Mouse (Mus musculus): ENCODE measurements around the gene Asb16. TPM values are rescaled to one million over a fixed set of nuclear protein-coding genes. Genes with fewer than 3 reads are reported as not detected.

Asb16 gene
- total RNA-seq, 2 experiments from 2014 or later: 0.49 to 0.71 TPM

DNA sequence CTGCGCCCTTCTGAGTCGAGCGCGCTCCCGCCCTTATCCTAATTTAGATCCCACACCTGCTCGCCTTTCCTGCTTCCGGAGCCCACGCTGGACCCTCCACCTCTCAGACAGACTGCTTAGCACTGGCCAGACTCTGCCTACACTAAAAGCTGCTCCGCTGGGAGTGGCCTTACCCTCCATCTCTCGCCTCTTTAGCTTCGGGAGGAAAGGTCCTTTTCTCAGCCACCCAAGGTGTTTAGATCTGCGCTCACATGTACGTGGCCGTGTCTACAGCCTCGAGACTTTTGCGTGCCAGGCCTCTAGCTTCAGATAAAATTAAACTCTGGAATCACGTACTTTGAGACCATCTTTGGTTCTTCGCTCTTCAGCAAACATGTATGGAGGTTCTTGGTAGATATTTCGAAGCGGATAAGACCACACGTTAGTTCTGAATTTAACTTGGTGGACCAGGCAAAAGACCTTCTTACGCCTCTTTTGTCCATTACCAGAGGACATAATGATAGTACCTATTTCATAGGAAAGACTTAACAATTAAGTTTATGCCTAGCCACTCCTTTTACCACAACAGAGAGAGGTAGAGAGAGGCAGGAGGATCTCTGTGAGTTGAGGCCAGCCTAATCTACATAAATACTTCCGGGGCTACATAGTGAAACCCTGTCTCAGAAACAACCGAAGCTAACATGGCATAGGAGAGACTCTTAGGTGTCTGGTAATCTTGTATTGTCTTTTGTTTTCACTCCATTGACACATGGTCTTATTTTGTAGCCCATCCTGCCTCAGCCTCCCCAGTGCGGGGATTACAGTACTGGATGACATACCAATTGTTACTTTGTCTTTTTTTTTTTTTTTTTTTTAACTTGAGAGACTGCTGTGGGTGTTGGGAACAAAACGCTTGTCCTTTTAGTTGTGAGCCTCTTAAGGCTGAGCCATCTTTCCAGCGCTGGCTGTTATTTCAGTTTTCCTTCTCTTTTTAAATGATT is 29.3 kb downstream of the Asb16 start:
- intact Hi-C loops (cut with DNase I): no loop called here
- no peak for DNase-seq (ENCODE audit: extremely low spot score in 1 of 2, low spot score in 2 of 2)

DNA sequence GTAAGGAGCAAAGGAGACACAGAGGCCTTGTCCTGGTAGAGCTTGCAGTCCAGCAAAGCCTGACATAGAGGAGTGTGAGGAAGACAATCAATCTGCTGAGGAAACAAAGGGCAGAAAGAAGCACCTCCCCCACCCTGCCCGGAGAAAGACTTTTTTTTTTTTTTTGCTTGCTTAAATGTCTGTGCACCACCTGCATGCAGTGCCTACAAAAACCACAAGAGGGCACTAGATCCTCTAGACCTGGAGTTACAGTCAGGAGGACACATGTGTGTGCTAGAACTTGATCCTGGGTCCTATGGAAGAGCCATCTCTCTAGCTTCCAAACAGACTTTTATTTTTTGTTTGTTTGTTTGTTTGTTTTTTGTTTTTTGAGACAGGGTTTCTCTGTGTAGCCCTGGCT is 31.3 kb downstream of the Asb16 start:
- peak in 1 of 2 experiments; percentile 68 for DNase-seq (ENCODE audit: extremely low spot score in 1 of 2, low spot score in 2 of 2)
- intact Hi-C loops (cut with DNase I): no loop called here

DNA sequence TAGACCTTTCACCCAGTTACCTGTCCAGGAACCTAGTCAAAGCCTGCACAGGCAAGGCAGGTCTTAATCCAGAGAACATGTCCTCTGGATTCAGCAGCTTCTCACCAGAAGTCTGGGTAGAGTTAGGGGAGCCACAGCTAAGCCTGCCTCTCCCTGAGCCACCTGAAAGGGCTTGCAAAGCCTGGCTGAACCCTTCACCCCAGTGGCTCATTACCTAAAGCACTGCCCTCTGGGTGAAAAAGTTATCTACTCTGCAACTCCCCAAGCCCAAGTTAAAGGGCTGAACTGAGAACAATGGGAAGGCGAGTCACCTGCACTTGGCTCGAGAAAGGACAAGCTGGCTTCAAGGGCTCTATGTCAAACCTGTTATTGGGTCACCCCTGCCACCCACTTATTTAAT is 35.6 kb downstream of the Asb16 start:
- no peak for DNase-seq (ENCODE audit: extremely low spot score in 1 of 2, low spot score in 2 of 2)
- intact Hi-C loops (cut with DNase I): no loop called here

DNA sequence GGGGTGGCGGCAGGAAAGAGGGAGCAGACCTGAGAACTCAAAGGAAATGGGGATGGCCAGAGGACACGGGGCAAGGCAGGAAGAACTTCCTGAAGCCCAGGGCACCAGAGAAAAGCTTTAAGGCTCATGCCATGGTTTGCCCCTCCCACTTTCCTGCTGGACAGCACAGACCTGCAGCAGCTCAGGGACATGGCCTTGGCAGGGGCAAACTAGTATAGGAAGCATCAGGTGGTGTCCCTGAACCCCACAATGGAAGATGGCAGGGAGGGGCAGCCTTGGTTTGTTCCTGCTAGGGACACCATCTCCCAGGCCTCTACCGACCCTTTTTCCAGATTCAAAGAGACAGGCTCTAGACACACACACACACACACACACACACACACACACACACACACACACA is 36.8 kb downstream of the Asb16 start:
- intact Hi-C loops (cut with DNase I): no loop called here
- no peak for DNase-seq (ENCODE audit: extremely low spot score in 1 of 2, low spot score in 2 of 2)

DNA sequence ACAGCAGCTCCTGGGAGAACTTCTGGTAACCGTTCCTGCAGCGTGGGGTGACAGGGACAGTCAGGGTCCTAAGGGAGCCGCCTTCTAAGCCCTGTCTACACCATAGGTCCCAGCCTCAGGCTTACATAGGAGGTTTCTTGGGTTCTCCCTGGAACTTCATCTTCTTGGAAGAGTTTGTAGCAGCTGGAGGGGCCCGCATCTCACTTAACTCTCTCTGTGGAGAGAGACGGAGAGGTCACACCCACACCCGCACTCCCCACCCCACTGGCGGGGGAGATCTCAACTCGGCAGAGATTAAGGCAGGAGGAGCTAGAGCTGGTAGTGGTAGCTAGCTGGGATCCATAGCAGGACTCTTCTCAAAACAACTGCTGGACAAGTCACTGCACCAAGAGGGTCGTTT is 39.6 kb downstream of the Asb16 start:
- no peak for DNase-seq (ENCODE audit: extremely low spot score in 1 of 2, low spot score in 2 of 2)
- intact Hi-C loops (cut with DNase I): loop anchor here (2.0 kb wide), 2 partner anchors 103 to 123 kb away; partner anchors contain the start of gene Grn

DNA sequence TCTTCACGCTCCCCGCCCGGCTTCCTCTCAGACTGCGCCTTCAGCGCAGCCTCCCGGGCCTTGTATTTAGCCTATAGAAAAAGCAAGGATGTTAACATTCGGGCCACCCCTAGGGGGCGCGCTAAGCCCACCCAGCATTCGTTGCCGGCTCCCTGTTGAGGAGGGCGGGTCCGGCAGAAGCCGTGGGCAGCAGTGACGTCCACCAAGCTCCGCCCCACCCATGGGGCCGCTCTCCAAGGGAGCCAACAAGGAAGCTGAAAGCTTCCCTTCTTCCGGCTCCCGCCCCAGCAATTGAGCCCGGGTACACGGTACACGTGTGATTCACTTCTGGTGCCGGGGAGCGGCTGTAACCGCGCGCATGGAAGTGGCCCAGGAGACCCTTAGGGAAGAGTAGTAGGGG is 40.4 kb downstream of the Asb16 start:
- peak; percentile 96 to 98 for DNase-seq (ENCODE audit: extremely low spot score in 1 of 2, low spot score in 2 of 2)
- intact Hi-C loops (cut with DNase I): loop anchor here (2.0 kb wide), 2 partner anchors 102 to 122 kb away; partner anchors contain the start of gene Grn

DNA sequence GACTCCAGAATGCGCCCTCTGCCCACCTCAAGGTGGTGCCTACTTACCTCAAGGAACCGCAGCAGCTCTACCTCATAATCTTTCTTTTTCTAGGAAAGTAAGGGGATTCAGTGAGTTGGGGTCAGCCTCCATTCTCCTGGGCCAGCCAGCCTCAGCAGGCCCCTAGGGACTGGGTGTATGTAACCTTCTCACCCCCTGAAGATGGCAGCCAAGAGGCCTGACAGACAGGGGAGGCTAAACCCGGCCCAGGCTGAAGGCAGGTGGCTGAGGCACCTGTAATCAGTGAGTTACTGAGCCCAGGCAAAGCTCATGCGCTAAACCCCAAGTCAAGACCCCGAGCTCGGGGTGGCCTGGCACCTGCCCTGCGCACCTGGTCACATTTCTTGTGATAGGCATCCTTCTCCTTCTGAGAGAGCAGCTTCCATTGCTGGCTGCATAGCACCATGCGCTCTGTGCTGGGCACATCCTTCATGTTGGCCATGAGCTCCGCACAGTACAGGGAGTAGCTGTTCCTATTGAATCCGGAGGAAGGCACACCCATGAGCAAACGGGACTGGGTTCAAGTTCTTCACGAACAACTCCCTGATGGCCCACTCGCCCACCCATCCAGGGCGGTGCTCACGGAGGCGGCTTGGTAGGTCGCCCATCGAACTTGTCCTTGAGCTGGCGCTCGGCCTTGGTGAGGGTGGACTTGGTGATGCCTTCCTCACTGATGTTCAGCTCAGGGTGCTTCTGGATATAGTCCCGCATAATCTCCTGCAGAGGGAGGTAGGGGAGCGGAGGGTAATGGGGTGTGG is 41.5 kb downstream of the Asb16 start:
- DNase-seq (ENCODE audit: extremely low spot score in 1 of 2, low spot score in 2 of 2): no peak
- intact Hi-C loops (cut with DNase I): loop anchor here (2.0 kb wide), 2 partner anchors 101 to 121 kb away; partner anchors contain the start of gene Grn

DNA sequence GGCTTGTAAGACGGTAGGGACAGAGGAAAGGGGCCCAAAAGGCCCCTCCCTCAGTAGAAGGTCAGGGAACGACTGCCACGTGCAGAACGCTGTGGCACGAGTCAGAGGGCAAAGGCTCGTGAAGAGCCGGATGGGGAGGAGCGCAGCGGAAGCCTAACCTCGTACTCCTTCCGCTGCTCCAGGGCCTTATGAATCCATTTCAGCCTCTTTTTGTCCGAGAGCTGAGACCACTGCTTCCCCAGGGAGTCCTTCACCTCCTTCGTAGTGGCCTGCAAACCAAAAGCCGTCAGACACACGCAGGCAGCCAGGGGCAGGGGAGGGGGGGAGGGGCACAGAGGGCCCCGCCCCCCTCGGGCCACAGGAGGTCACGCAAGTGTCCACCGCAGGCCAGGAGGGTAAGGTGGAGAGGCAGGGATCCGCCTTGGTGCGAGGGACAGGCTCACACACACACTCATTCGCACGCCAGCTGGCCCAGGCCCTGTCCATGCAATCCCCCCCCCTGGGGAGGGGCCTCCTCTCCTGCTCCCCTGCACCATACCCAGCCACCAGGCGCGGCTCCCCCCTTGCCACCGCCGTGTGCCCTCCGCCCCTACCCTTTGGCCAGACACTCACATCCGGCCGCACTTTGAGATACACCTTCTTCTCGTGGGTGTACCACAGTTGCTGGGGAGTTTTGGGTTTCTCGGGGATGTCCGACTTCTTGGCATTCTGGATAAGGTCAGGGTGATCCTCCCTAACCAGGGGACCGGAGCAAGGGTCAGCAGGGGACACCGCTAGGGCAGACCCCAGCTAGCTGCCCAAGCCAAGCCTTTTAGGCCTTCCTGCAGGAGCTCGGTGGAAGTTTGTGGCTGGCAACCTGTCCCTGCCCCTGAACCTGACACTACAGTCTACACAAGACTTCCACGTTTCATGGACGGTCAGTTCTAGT is 42.5 kb downstream of the Asb16 start:
- peak in 1 of 2 experiments; percentile 49 for DNase-seq (ENCODE audit: extremely low spot score in 1 of 2, low spot score in 2 of 2)
- intact Hi-C loops (cut with DNase I): no loop called here

DNA sequence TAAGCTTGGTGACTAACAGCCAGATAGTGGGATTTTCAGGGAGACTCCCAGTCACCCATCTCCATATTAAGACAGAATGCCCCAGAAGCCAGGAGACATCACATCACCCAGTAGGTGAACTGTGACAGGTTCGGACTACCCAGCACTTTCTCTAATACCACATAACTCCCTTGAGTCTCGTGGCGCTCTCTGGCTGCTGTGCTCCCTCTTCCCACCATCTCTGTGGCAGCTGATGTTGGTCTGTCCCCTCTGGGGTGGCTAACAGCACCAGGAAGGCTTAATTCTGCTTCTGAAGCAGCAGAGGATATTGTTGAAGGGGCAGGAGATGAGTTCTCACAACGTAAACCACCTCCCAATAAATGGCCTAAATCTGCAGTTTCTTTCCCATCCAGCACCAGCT is 43.4 kb downstream of the Asb16 start:
- intact Hi-C loops (cut with DNase I): no loop called here

DNA sequence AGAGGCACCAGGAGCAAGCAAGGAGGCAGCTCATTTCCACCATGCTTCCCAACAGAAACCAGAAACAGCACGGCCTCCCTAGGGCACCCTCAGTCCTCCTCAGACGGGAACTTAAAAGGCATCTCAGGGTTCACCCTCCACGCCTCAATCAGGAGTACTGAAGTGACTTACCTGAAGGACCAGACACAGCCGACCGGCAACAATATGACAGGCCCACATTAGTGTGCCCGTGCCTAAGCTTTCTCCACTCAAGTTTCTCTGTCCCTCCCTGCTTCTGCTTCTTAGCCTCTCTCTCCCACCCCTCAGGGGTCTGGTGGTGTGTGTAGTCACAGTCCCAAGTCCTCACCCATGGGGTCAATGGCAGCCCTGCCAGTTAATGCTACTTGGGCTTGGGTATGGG is 44.0 kb downstream of the Asb16 start:
- intact Hi-C loops (cut with DNase I): no loop called here
- no peak for DNase-seq (ENCODE audit: extremely low spot score in 1 of 2, low spot score in 2 of 2)

More for the DNA sequence above, 43.4 kb downstream of the Asb16 start:
- no peak for DNase-seq (ENCODE audit: extremely low spot score in 1 of 2, low spot score in 2 of 2)

DNA sequence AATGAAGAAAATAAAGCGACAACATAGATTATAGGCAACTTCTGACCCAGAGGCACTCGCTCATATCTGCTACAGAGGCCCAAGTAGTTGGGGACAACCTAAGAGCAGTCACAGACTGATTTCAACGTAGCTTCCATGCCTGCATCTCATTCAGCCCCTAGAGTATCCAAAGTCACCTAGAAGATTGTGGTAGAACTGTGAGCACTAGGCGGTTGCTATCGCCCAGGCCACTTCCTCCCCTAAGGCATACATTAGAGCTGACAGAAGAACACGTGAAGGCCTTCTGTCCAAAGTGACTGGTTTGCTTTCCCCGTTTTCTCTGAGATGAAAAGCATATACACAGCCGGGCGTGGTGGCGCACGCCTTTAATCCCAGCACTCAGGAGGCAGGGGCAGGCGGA is 45.8 kb downstream of the Asb16 start:
- intact Hi-C loops (cut with DNase I): no loop called here
- no peak for DNase-seq (ENCODE audit: extremely low spot score in 1 of 2, low spot score in 2 of 2)

DNA sequence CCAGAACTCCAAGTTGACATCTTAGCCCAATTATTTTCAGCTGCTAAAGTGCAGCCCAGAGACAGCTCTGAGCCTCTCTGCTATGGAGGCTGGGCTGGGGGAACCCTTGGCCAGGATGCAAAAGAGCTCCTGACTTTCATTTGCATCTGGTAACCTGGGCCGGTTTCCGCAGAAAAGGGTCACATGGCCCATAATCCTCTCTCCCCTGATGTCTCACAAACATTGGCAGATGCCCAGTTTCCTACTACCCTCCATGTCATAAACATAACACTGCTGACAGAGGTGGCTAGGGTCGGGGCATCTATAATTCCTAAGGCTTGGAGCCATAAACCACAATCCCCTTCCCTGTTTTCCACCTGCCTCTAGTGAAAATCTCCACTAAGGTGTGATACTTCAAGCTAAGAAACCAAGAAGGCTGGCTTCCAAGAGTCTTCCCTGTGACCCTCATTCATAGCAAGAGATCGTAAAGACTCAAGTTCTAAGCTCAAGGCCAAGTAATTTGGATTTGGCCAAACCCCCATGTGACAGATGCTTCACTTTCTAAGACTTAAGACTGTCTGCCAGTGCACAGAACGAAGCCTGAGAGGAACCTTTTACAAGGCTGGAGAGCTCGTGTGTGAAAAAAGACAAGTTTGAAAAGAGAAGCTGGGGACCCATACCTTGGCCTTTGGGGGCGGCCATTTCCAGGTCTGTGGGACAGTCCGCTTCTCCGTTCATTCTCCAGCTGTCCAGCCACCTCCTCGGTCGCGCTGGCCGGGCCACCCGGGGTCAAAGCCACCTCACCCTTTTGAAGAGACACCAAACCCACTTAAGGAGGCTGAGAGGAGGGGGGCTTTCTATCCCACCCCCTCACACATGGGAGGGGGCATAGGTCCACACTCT is 47.4 kb downstream of the Asb16 start:
- intact Hi-C loops (cut with DNase I): no loop called here
- DNase-seq (ENCODE audit: extremely low spot score in 1 of 2, low spot score in 2 of 2): no peak

DNA sequence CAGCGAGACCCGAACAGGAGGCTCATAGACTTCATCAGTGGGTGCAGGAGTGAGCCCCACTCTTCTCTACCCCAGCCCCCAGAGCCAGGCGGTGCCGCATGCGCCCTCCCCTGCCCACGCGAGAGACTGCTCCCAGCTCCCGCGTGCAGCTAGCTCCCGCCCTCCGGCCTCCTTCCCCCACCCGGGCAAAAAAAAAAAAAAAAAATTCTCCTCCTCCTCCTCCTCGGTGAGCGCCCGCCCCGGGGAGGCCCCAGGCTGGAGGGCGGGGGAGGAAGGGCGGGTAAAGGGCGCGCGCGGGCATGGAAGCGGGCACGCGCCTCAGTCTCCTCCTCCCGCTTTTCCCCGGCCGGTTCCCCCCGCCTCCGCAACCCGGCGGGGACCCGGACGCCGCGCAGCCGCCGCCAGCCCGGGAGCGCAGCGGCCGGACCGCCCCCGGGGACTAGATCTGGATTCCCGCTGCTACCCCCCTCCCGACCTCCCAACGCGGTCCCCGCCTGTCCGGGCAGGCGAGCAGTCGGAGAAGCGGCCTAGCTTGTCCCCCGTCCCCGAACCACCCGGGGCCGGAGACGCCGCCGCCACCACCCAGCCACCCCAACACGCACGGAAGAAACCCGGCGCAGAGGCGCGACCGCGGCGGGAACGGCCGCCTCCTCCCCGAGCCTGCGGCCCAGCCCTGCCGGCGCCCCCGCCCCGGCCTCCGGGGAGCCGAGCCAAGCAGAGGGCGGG is 48.2 kb downstream of the Asb16 start:
- peak; percentile 72 to 93 for DNase-seq (ENCODE audit: extremely low spot score in 1 of 2, low spot score in 2 of 2)
- intact Hi-C loops (cut with DNase I): no loop called here

DNA sequence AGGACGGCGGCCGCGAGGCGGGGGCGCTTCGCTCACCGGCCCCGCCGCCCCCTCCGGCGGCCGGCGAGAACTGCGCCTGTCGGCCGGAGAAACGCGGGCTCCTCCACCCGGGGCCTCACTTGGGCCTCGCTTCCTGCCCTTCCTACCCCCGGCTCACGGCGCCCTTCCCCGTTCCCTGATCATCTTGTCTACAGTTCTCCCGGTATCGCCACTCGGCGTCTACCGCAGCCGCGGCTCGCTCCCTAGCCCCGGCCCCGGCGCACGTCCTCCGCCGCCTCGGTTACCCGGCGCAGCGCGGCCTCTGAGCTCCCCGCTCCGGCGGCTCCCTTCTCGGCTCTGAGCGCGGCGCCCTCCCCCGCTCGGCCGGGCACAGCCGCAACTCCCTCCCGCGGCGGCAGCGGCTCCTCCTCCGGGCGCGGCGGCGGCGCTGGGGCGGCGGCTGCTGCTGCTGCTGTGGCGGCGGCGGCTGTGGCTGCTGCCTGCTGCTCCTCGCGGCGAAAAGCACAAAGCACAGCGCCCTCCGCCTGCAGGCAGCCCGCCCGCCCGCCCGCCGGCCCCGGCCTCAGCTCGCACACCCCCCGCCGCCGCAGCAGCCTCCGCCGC is 48.9 kb downstream of the Asb16 start:
- intact Hi-C loops (cut with DNase I): no loop called here
- peak in 1 of 2 experiments; percentile 88 for DNase-seq (ENCODE audit: extremely low spot score in 1 of 2, low spot score in 2 of 2)

DNA sequence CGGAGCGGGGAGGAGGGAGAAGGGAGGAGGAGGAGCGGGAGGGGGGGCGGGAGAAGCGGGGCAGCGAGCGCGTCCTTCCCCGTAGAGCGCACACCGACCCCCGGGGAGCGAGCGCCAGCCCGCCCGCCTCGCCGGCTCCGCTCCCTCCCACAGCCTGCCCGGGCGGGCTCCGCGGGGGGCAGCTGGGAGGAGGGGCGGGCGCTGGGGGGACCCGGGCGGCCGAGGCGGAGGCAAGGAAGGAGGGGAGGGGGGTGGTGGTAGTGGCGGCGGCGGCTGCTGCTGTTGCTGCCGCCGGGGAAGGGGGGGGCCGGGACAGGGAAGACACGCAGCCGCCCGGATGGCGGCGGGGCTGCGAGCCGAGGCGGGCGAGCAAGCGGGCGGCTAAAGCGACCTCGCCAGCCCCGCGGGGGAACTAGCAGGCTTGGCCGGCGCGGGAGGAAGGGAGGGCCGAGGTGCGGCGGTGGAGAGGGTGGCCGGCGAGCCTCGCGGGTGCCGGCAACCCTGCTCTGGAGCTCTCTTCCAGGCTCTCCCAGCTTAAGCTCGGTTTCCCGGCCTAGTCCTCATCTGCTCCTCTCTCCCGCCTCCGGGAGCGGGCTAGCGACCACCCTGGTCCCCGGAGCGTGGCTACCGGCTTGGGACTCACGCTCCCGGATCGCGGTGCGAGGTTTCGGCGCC is 49.5 kb downstream of the Asb16 start:
- intact Hi-C loops (cut with DNase I): loop anchor here (2.0 kb wide), 1 partner anchor 89 kb away; the partner anchor contains the start of gene Slc25a39
- peak in 1 of 2 experiments; percentile 90 for DNase-seq (ENCODE audit: extremely low spot score in 1 of 2, low spot score in 2 of 2)
